25 mouse cellular contexts compared by ENCODE assay signal in the genomic region with DNA sequence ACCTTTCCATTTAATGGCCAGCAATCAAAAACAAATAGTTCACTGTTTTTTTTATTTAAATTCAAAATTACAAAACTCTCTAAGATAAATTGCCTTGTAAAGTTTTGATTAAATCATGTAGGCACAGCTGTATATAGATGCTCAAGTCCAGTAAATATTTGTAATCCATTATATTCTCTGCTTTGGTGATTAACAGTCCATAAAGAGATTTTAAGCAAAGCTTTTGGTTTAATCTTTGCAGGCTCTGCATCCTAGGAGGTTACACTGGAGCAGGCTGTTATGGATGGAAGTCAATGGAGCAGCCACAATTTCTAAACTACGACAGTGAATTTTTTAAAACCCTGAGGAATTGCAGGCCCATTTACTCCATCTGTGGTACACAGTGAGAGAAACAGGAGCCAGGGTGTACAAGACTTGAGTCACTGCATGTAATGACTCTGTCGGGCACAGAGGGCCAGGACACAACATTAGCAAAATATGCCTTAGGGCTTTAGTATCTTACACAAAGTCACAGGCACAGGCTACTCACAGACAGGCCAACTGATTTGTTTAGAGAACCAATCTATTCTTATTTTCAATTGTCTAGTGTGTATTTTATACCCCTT. TPM values are rescaled to one million over a fixed set of nuclear protein-coding genes. Genes with fewer than 3 reads are reported as not detected.
DNase-seq lines count a peak whose midpoint lies in the region; ATAC-seq lines count a peak whose summit lies in the region.
"Had no signal": no experiment of that assay in that cellular context is flagged by ENCODE, and none has a peak within 500 bp of the region (broad histone marks: within the 10 kb centered on the region; RNA-seq: fewer than 3 reads in every experiment).

No protein-coding gene starts in this region.

- H3K4me2 ChIP-seq in midbrain, embryonic 12.5 days (replicated peaks) = no peak overlapping the region
- H3K4me2 ChIP-seq in hindbrain, embryonic 13.5 days = no peak overlapping the region
- no peak overlapping the region for H3K4me2 ChIP-seq in neural tube, embryonic 13.5 days
- H3K4me2 ChIP-seq: embryonic facial prominence, embryonic 12.5 days; heart, embryonic 13.5 days; limb, embryonic 15.5 days; lung, embryonic 15.5 days had no signal

- H3K4me3 ChIP-seq in midbrain, embryonic 12.5 days = no peak overlapping the region
- no peak overlapping the region for H3K4me3 ChIP-seq in midbrain, embryonic 10.5 days
- H3K4me3 ChIP-seq in hindbrain, embryonic 13.5 days = no peak overlapping the region
- no peak overlapping the region for H3K4me3 ChIP-seq in neural tube, embryonic 13.5 days
- H3K4me3 ChIP-seq: embryonic facial prominence, embryonic 12.5 days; heart, adult 2 months; heart, embryonic 13.5 days; limb, embryonic 15.5 days; lung, embryonic 15.5 days had no signal

- H3K27ac ChIP-seq in midbrain, embryonic 12.5 days (replicated peaks) = no peak overlapping the region
- no peak overlapping the region for H3K27ac ChIP-seq in midbrain, embryonic 10.5 days (replicated peaks)
- H3K27ac ChIP-seq in hindbrain, embryonic 13.5 days = no peak overlapping the region
- no peak overlapping the region for H3K27ac ChIP-seq in neural tube, embryonic 13.5 days (replicated peaks)
- H3K27ac ChIP-seq: embryonic facial prominence, embryonic 12.5 days; heart, adult 2 months; heart, embryonic 13.5 days; kidney, postnatal 0 days; limb, embryonic 15.5 days; liver, embryonic 14.5 days; lung, embryonic 15.5 days had no signal

- WGBS in midbrain, embryonic 12.5 days = 49% methylated on average over 2 of the region's 2 CpGs
- 76% methylated on average over 2 of the region's 2 CpGs for WGBS in midbrain, embryonic 10.5 days
- 29% methylated on average over 2 of the region's 2 CpGs for WGBS in hindbrain, embryonic 13.5 days
- 26% methylated on average over 2 of the region's 2 CpGs for WGBS in neural tube, embryonic 13.5 days

- H3K36me3 ChIP-seq in midbrain, embryonic 12.5 days = no peaks in the 10 kb centered on the region
- H3K36me3 ChIP-seq in midbrain, embryonic 10.5 days = no peaks in the 10 kb centered on the region
- no peaks in the 10 kb centered on the region for H3K36me3 ChIP-seq in hindbrain, embryonic 13.5 days
- no peaks in the 10 kb centered on the region for H3K36me3 ChIP-seq in neural tube, embryonic 13.5 days
- H3K36me3 ChIP-seq: embryonic facial prominence, embryonic 12.5 days; heart, embryonic 13.5 days; limb, embryonic 15.5 days; lung, embryonic 15.5 days had no signal

- H3K9me3 ChIP-seq in midbrain, embryonic 12.5 days = no peaks in the 10 kb centered on the region
- no peaks in the 10 kb centered on the region for H3K9me3 ChIP-seq in midbrain, embryonic 10.5 days (replicated peaks)
- H3K9me3 ChIP-seq in hindbrain, embryonic 13.5 days = no peaks in the 10 kb centered on the region
- H3K9me3 ChIP-seq in neural tube, embryonic 13.5 days = no peaks in the 10 kb centered on the region
- H3K9me3 ChIP-seq: embryonic facial prominence, embryonic 12.5 days; heart, embryonic 13.5 days; limb, embryonic 15.5 days; lung, embryonic 15.5 days had no signal

- no peak for DNase-seq in midbrain, embryonic 10.5 days (ENCODE audit: low spot score)
- peak; percentile 16 for DNase-seq in mesoderm, embryonic 11.5 days (ENCODE audit: low read depth, low spot score)
- no peak for DNase-seq in frontal cortex, postnatal 25 days (ENCODE audit: low spot score in 2 of 2)
- no peak for DNase-seq in right cerebral cortex, postnatal 36 days (ENCODE audit: low spot score in 2 of 2)
- no peak for DNase-seq in adrenal gland, postnatal 10 days
- DNase-seq: adrenal gland, postnatal 36 days; cerebellum, adult 11 months; gastrocnemius, postnatal 36 days; heart, adult 2 months; heart, postnatal 14 days; kidney, adult 2 months; layer of hippocampus, adult 9-11 months; right cerebral cortex, postnatal 14 days; spleen, adult 18-20 months had no signal

- peak; percentile 53 for ATAC-seq in midbrain, embryonic 12.5 days (ENCODE audit: low FRiP score, low read depth)
- ATAC-seq in hindbrain, embryonic 13.5 days (ENCODE audit: low FRiP score) = peak; percentile 83
- peak; percentile 80 for ATAC-seq in neural tube, embryonic 13.5 days (ENCODE audit: low read depth)

- H3K27me3 ChIP-seq in midbrain, embryonic 12.5 days = no peaks in the 10 kb centered on the region
- no peaks in the 10 kb centered on the region for H3K27me3 ChIP-seq in midbrain, embryonic 10.5 days (ENCODE audit: low read depth, poor library complexity, severe bottlenecking)
- H3K27me3 ChIP-seq in hindbrain, embryonic 13.5 days = no peaks in the 10 kb centered on the region
- no peaks in the 10 kb centered on the region for H3K27me3 ChIP-seq in neural tube, embryonic 13.5 days
- H3K27me3 ChIP-seq: embryonic facial prominence, embryonic 12.5 days; heart, embryonic 13.5 days; limb, embryonic 15.5 days; lung, embryonic 15.5 days had no signal

- no peak overlapping the region for H3K9ac ChIP-seq in midbrain, embryonic 12.5 days (replicated peaks)
- no peak overlapping the region for H3K9ac ChIP-seq in hindbrain, embryonic 13.5 days
- H3K9ac ChIP-seq in neural tube, embryonic 13.5 days = no peak overlapping the region
- H3K9ac ChIP-seq: embryonic facial prominence, embryonic 12.5 days; heart, embryonic 13.5 days; limb, embryonic 15.5 days; liver, embryonic 14.5 days; lung, embryonic 15.5 days had no signal

- no peaks in the 10 kb centered on the region for H3K4me1 ChIP-seq in midbrain, embryonic 12.5 days
- H3K4me1 ChIP-seq in midbrain, embryonic 10.5 days = no peaks in the 10 kb centered on the region
- H3K4me1 ChIP-seq in hindbrain, embryonic 13.5 days (replicated peaks) = 0 out of 2 replicates have a peak, but pooled peaks cover 3% of the 10 kb centered on the region
- peaks cover 18% of the 10 kb centered on the region for H3K4me1 ChIP-seq in neural tube, embryonic 13.5 days (replicated peaks)
- H3K4me1 ChIP-seq: embryonic facial prominence, embryonic 12.5 days; heart, embryonic 13.5 days; limb, embryonic 15.5 days; lung, embryonic 15.5 days had no signal

RNA-seq across cellular contexts. Expression of gene Thsd7a, which starts 37.3 kb away (rescaled TPM):
- 39.3 and 41.4 TPM in 2 replicates for polyA plus RNA-seq in midbrain, embryonic 12.5 days (2016; fragmentation: Nextera tagmentation; extraction: Ambion mirVana)
- 10.7 and 21.2 TPM in 2 replicates for polyA plus RNA-seq in midbrain, embryonic 10.5 days (2016; fragmentation: Nextera tagmentation; extraction: Ambion mirVana)
- polyA plus RNA-seq in hindbrain, embryonic 13.5 days (2015; fragmentation: Nextera tagmentation; extraction: Ambion mirVana) = 55.1 and 61.7 TPM in 2 replicates
- polyA plus RNA-seq in neural tube, embryonic 13.5 days (2015; fragmentation: Nextera tagmentation; extraction: Ambion mirVana) = 57.9 and 60.5 TPM in 2 replicates
- 10 to 100 TPM; 10.2 to 11.0 TPM for total RNA-seq in adrenal gland, postnatal 10 days (2021)
- total RNA-seq: monocyte, adult 5-6 weeks; neutrophil, adult 5-6 weeks had no signal
